Mouse (Mus musculus) hindbrain, embryonic 13.5 days (tissue): Measurements from ENCODE around the gene Tmem132c. TPM values are rescaled to one million over a fixed set of nuclear protein-coding genes. Genes with fewer than 3 reads are reported as not detected.

Experiments
- ATAC-seq: fragments of 200-750 bp; cut with Nextera tagmentation; 2 replicates; pipeline ENCODE4 v1.8.0; 2017; ENCODE audit warnings: moderate TSS enrichment; ENCODE audit not compliant: low FRiP score
- H3K27ac ChIP-seq: fragments of 300-500 bp; sonication (generic); 2 replicates; pipeline ENCODE4 v1.5.1; 2015; ENCODE audit warnings: inconsistent platforms, mild to moderate bottlenecking, moderate library complexity
- H3K27me3 ChIP-seq: fragments of 300-500 bp; sonication (generic); 2 replicates; pipeline ENCODE4 v1.6.1; 2015; ENCODE audit warnings: mild to moderate bottlenecking, inconsistent platforms
- H3K36me3 ChIP-seq: fragments of 300-500 bp; sonication (generic); 2 replicates; pipeline ENCODE4 v1.6.1; 2015; ENCODE audit warnings: mild to moderate bottlenecking, inconsistent platforms
- H3K4me1 ChIP-seq: fragments of 300-500 bp; sonication (generic); replicated peaks from 2 replicates; pipeline ENCODE4 v1.6.1; 2015; ENCODE audit warnings: inconsistent platforms
- H3K4me2 ChIP-seq: fragments of 300-500 bp; sonication (generic); 2 replicates; pipeline ENCODE4 v1.6.1; 2015; ENCODE audit warnings: inconsistent platforms, mild to moderate bottlenecking, moderate library complexity
- H3K4me3 ChIP-seq: fragments of 300-500 bp; sonication (generic); 2 replicates; pipeline ENCODE4 v1.5.1; 2015; ENCODE audit warnings: mild to moderate bottlenecking, inconsistent platforms
- H3K9ac ChIP-seq: fragments of 300-500 bp; sonication (generic); 2 replicates; pipeline ENCODE4 v1.6.1; 2015; ENCODE audit warnings: mild to moderate bottlenecking, inconsistent platforms
- H3K9me3 ChIP-seq: fragments of 300-500 bp; sonication (generic); 2 replicates; pipeline ENCODE4 v1.6.1; 2016; ENCODE audit warnings: inconsistent platforms
- WGBS: fragments of 180-500 bp; shearing (Covaris S2); methylation state at CpG from one replicate; pipeline ENCODE4 v1.1.7; 2015; 5-methylcytosine and 5-hydroxymethylcytosine counted together
- polyA plus RNA-seq: library from polyadenylated mRNA; unstranded; fragments of >200 nt; fragmentation: Nextera tagmentation; extraction: Ambion mirVana; gene quantifications from 2 replicates; pipeline ENCODE4 v1.2.1, GENCODE M21; 2015

The Tmem132c gene
- polyA plus RNA-seq, 1 experiment from 2014 or later, result 11.1 TPM

DNA sequence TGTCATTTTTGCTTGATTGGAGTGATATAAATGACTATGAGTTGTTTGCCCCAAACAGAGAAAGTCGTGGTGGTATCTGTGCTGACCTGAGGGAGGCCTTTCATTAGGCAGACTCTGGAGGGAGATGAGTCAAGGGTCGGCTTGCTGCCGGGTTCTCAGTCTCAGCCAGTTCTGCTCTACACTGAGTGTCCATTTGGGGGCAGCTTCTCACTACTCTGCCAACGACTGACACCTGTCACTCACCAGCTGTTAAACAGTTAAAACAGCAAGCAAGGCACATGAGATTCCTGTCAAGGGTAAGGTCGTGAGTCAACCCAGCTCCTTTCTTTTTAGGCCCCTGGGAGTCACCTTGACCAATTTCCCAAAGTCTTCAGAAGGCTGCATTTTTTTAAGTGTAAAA is 350.8 kb downstream of the Tmem132c start:
- H3K9ac ChIP-seq, result no peak overlapping the region
- no peak for ATAC-seq
- H3K36me3 ChIP-seq, result peaks cover 61% of the 10 kb centered on the region
- H3K27me3 ChIP-seq, result no peaks in the 10 kb centered on the region
- H3K4me2 ChIP-seq, result no peak overlapping the region
- WGBS, result 72% methylated on average over 5 of the region's 5 CpGs
- H3K4me1 ChIP-seq, result no peaks in the 10 kb centered on the region
- H3K9me3 ChIP-seq, result no peaks in the 10 kb centered on the region
- H3K4me3 ChIP-seq, result no peak overlapping the region
- no peak overlapping the region for H3K27ac ChIP-seq

DNA sequence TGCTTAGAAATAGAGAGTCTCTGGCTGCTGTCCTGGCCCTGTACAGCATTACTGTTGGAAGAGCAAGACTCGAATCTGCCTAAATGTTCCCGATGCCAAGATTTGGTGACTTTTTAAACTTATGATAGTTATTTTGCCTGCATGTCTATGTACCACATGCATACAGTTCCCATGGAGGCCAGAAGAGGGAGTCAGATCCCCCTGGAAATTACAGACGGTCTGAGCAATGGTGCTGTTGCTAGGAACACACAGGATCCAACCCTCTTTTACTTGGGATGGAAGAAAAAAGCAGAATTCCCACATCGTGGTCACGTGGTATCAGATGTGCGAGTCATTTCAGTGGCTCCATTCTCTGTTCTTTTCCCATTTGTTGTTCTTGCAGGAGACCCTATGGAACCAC is 351.2 kb downstream of the Tmem132c start:
- H3K36me3 ChIP-seq, result peaks cover 65% of the 10 kb centered on the region
- no peak overlapping the region for H3K9ac ChIP-seq
- no peak for ATAC-seq
- no peaks in the 10 kb centered on the region for H3K27me3 ChIP-seq
- H3K4me2 ChIP-seq, result no peak overlapping the region
- H3K27ac ChIP-seq, result no peak overlapping the region
- WGBS, result 82% methylated on average over 6 of the region's 6 CpGs
- no peaks in the 10 kb centered on the region for H3K9me3 ChIP-seq
- no peaks in the 10 kb centered on the region for H3K4me1 ChIP-seq
- no peak overlapping the region for H3K4me3 ChIP-seq

DNA sequence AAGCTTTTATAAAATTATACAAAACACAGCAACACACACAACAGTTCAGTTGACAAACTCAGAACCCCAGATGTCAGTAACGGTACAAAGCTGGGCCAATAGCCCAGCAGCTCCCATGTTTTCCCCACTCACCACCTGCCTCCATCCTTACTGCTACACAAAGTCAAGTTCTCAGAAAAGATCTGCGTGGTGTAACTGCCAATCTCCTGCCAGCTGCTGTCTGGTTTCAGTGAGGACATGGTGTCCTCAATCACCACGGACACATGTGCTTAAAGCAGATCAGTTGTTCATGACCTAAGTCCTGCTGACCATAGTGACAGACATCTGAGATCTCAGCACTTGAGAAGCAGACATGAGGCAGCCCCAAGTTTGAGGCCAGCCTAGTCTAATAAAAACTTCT is 354.1 kb downstream of the Tmem132c start:
- H3K36me3 ChIP-seq, result peaks cover 90% of the 10 kb centered on the region
- no peaks in the 10 kb centered on the region for H3K4me1 ChIP-seq
- no peak overlapping the region for H3K4me3 ChIP-seq
- WGBS, result 95% methylated on average over 3 of the region's 3 CpGs
- H3K27me3 ChIP-seq, result no peaks in the 10 kb centered on the region
- no peaks in the 10 kb centered on the region for H3K9me3 ChIP-seq
- H3K4me2 ChIP-seq, result no peak overlapping the region
- no peak overlapping the region for H3K27ac ChIP-seq
- ATAC-seq, result no peak
- H3K9ac ChIP-seq, result no peak overlapping the region

DNA sequence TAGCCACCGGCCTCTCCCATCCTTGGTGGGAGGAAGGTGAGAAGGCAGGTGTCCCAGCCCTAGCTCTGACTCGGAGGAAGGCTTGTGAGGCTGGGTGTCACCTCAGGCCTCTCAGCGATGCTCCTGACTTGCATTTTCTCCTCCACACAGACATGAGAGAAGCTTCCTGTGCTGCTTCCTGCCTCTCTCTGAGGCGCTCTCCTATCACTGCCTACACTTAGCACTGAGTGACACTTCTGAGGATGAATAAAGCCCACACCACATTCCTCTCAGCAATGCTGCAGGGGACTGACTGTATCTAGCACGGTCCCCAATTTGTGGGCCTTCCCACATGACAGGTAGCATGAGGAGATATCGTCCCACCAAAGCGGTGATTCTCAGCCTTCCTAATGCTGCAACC is 355.3 kb downstream of the Tmem132c start:
- H3K36me3 ChIP-seq, result peaks cover 97% of the 10 kb centered on the region
- H3K27ac ChIP-seq, result no peak overlapping the region
- no peaks in the 10 kb centered on the region for H3K9me3 ChIP-seq
- H3K4me3 ChIP-seq, result no peak overlapping the region
- ATAC-seq, result no peak
- H3K27me3 ChIP-seq, result no peaks in the 10 kb centered on the region
- WGBS, result 96% methylated on average over 7 of the region's 7 CpGs
- no peak overlapping the region for H3K9ac ChIP-seq
- H3K4me1 ChIP-seq, result no peaks in the 10 kb centered on the region
- no peak overlapping the region for H3K4me2 ChIP-seq

DNA sequence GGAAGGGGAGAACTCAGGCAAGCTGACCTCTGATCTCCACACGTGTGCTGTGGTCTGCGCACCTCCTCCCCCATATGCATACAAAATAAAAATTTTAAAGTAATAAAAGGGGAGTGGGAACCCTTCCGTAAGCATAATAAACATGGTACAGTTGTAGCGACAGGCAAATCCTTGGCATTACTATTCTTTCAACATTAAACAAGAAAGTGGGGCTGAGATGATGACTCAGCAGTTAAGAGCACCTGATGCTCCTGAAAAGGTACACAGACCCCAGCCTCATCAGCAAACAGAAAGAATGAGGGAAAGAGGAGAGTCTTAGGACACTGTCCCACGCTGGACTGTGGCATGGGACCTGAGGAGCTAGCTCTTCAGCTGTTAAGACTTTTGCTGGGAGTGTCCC is 361.4 kb downstream of the Tmem132c start:
- no peak overlapping the region for H3K4me3 ChIP-seq
- no peak overlapping the region for H3K9ac ChIP-seq
- H3K4me1 ChIP-seq, result no peaks in the 10 kb centered on the region
- no peak overlapping the region for H3K4me2 ChIP-seq
- 92% methylated on average over 5 of the region's 5 CpGs for WGBS
- no peaks in the 10 kb centered on the region for H3K27me3 ChIP-seq
- H3K36me3 ChIP-seq, result peaks cover 90% of the 10 kb centered on the region
- H3K27ac ChIP-seq, result no peak overlapping the region
- no peaks in the 10 kb centered on the region for H3K9me3 ChIP-seq
- no peak for ATAC-seq

DNA sequence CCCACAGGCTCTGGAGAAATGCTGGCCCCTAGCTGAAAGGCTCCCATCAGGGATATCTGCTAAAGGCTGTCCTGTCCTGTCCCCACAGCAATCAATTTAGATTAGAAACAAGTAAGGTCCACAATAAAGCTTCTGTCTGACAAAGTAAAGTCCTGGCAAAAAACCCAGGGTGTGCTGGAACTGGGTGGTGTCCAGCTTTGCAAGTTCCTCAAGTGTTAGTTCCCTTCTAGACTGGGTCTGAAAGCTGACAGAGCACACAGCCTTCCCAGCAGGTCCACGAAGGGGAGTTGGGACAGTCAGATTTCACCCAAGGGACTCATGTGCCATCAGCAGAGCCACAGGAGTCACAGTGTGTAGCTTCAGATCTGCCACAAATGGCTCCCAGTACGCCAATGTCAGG is 365.9 kb downstream of the Tmem132c start:
- H3K27ac ChIP-seq, result no peak overlapping the region
- H3K27me3 ChIP-seq, result no peaks in the 10 kb centered on the region
- peaks cover 54% of the 10 kb centered on the region for H3K36me3 ChIP-seq
- no peak for ATAC-seq
- no peaks in the 10 kb centered on the region for H3K9me3 ChIP-seq
- WGBS, result 88% methylated on average over 2 of the region's 2 CpGs
- H3K4me1 ChIP-seq, result peaks cover 17% of the 10 kb centered on the region
- H3K4me3 ChIP-seq, result no peak overlapping the region
- no peak overlapping the region for H3K9ac ChIP-seq
- no peak overlapping the region for H3K4me2 ChIP-seq

DNA sequence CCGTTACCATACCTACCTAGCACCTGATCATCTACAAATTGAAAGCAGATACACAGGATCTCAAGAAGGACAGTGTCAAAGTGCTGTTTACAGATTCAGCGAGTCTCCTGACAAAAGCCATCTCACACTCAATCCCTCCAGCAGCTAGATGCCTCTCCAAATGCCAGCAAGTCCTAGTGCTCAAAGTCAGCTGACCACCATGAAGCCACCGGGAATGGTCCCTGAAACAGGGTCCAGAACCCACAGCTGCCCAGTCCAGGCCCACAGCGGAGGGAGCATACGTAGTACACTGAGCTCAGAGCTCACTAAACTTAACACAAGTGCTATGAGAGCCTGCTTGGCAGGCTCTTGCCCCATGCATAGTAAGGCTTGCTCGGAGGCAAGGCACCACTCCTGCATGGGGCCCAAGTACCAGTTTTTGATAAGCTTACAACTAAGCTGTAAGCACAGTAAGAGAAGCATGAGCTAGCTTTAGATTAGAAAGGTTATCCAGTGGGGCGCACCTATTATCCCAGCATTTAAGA is 367.6 kb downstream of the Tmem132c start:
- Histone ChIP-seq H3K36me3 (peaks cover 37% of the 10 kb centered on the region), H3K9me3 (no peaks in the 10 kb centered on the region), H3K27me3 (no peaks in the 10 kb centered on the region), H3K4me2 (no peak overlapping the region), H3K4me3 (no peak overlapping the region), H3K4me1 (peaks cover 26% of the 10 kb centered on the region), H3K9ac (no peak overlapping the region), H3K27ac (no peak overlapping the region)
- ATAC-seq, result no peak
- WGBS, result 92% methylated on average over 7 of the region's 7 CpGs

DNA sequence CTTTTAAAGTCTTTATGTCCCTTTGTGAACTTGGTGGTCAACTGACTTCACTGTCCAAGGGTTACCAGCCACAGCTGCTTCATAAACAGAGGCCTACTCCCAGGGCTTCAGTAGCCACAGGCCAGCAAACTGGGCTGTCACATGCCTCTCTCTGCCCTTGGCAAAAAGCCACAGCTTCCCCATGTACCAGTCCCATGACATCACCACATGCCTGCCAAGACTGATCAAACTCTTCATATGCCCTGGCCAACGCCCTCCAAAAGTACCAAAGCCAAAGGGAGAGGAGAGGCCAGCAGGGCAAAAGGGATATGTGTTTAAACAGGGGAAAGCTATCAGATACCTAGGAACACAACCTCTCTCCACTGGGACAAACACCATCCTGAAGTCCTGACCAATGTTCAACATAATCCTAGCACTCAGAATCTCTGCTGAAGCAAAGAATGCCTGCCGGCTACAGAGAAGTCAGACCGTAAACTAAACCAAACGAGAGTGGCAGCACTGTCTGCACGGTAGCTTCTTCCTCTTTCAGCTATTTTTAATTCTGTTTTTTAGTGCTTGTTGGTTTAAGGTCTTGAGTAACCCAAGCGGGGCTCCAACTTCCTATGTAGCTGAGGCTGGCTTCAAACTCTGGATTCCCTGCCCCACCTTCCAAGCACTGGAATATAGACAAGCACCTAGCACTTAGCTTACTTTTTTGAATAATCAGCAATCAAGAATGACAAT is 369.3 kb downstream of the Tmem132c start:
- Histone ChIP-seq H3K4me1 (peaks cover 43% of the 10 kb centered on the region), H3K27me3 (no peaks in the 10 kb centered on the region), H3K4me3 (no peak overlapping the region), H3K4me2 (no peak overlapping the region), H3K27ac (no peak overlapping the region), H3K9me3 (no peaks in the 10 kb centered on the region), H3K9ac (no peak overlapping the region), H3K36me3 (peaks cover 28% of the 10 kb centered on the region)
- WGBS, result 86% methylated on average over 6 of the region's 6 CpGs
- ATAC-seq, result no peak

DNA sequence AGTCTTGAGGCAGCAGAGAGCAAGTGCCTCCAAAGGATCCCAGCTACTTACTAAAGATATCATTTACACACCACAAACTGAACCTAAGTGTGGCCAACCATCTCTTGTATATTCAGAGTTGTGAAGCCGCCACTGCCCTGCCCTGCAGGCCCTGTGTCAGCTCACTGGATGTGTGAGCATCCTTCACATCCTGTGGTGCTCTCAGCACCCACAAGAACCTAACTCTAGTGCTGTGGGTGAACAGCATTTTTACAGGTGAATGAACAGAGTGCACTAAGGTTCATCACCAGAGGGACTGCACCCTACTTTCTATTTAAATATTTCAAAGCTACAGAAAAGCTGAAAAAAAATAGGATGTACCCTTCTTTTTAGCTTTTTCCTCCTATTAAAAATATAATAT is 370.3 kb downstream of the Tmem132c start:
- Histone ChIP-seq H3K9me3 (no peaks in the 10 kb centered on the region), H3K27me3 (no peaks in the 10 kb centered on the region), H3K27ac (no peak overlapping the region), H3K36me3 (peaks cover 19% of the 10 kb centered on the region), H3K4me1 (peaks cover 49% of the 10 kb centered on the region), H3K4me2 (no peak overlapping the region), H3K4me3 (no peak overlapping the region), H3K9ac (0 out of 2 replicates have a peak overlapping the region, but pooled peaks have one; percentile 29)
- WGBS, result 100% methylated on average over 1 of the region's 1 CpGs
- no peak for ATAC-seq

DNA sequence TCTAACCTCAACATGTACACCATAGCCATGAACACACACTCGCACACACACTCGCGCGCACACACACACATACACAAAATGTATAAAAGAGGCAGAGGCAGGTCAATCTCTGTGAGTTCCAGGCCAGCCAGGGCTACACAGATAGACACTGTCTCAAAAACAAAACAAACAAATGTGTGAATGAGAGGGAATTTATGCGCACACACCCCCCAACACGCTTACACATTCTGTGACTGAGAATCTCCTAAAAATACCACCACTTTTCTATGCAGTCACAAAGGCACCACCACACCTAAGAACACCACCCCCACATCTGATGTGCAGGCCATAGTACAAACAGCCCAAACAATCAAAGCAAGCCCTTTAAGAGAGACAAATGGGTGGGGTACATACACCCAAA is 370.8 kb downstream of the Tmem132c start:
- Histone ChIP-seq H3K9ac (no peak overlapping the region), H3K4me2 (no peak overlapping the region), H3K4me3 (no peak overlapping the region), H3K36me3 (peaks cover 15% of the 10 kb centered on the region), H3K27me3 (no peaks in the 10 kb centered on the region), H3K4me1 (peaks cover 49% of the 10 kb centered on the region), H3K9me3 (no peaks in the 10 kb centered on the region), H3K27ac (no peak overlapping the region)
- WGBS, result 97% methylated on average over 6 of the region's 6 CpGs
- ATAC-seq, result no peak
